Mouse (Mus musculus) urinary bladder, postnatal 36 days (tissue): ENCODE measurements around the gene Ptprcap.
"Not testable (repeated sequence)": the region's sequence is repeated elsewhere in the genome, so short reads cannot be mapped to it uniquely, and the experiment has no call there.

Experiments
- DNase-seq, 2 experiments: peaks; one replicate each; pipeline ENCODE4 v3.0.0; 2022; ENCODE audit warnings: low spot score in 2 of 2, mixed read lengths in 1 of 2

Gene Ptprcap

DNA sequence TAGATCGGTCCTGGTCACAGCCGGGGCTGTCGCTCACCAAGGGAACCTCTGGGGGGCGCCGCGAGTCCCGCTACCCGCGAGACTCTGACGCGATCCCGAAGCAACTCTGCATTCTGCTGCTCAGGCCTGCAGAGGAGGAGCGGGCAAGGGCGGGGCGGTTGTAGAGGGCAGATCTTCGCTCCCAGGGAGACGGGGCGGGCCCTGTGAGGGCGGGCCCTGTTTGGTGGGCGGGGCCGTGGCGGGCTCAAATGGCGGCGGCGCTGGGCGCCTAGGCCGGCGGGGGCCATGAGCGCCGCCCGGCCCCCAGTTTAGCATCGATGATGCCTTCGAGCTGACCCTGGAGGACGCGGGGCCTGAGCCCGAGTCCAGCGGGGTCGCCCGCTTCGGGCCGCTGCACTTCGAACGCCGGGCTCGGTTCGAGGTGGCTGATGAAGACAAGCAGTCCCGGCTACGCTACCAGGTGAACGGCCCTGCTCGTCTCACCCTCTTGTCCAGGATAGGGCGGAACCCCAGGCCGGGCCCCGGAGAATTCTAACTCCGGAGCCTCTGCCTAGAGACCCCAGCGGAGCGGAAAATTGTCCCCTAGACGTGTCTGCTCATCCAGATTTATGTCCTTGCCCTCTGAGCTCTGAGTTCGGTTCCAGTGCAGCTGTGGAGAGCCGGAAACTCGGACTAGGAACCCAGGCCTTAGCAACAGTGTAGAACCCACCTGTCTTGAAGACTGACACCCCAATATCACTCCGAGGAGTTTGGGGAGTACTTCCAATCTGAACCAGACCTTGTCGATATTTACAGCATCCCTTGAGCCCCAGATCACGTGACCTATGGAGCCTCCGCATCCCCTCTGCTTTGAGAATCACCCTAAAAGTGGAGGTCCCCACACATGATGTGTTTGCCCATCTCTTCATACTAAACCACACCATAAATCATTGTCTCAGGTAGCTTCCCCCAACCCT is 27.4 kb upstream of the Ptprcap start, which contains the start of gene Aip:
Gene Aip (minus strand): TSS at position 118 of the 956 bp plus-strand sequence.
- DNase-seq: peak; percentile 96 to 99

- peak; percentile 62 to 65 for DNase-seq
Measured at GRCm38 (mm10) chr19:4126759-4127495, 26.5 kb upstream of the Ptprcap start.

DNA sequence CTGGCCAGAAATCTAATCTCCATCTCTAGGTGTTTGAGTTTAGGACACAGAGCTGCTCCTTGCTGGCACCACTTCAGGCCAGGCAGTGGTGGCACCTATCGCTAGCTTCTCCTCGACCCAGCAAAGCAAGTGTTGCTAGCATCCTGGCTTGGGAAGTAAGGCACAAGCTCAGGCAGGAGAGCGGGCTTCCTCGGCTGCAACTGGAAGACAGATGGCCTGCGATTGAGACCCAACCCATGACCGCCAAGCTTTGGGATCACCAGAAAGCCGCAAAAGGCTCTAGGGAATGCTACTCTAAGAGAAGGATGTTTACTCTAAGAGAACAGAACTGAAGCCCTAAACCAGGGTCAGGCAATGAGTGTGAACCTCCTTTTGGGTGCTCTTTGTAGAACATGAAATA is 23.9 kb upstream of the Ptprcap start:
- no peak for DNase-seq

- no peak for DNase-seq
Measured at GRCm38 (mm10) chr19:4130106-4130505, 23.3 kb upstream of the Ptprcap start.

DNA sequence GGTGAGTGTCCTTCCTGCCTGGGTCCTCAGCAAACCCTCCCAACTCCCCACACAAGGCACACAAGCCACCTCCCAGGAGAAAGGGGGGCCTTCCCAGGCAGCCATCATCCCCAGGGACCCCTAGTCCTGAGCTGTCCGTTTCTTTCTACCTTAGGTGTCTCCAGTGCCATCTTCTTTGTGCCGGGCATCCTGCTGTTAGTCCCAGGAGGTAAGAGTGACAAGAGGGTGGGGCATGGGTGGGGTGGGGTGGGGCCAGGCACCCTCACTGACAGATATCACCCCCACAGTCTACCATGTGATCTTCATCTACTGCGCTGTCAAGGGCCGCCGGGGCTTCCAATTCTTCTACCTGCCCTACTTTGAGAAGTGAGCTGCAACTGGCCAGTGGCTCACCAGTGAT is 22.3 kb upstream of the Ptprcap start:
- DNase-seq: no peak

DNA sequence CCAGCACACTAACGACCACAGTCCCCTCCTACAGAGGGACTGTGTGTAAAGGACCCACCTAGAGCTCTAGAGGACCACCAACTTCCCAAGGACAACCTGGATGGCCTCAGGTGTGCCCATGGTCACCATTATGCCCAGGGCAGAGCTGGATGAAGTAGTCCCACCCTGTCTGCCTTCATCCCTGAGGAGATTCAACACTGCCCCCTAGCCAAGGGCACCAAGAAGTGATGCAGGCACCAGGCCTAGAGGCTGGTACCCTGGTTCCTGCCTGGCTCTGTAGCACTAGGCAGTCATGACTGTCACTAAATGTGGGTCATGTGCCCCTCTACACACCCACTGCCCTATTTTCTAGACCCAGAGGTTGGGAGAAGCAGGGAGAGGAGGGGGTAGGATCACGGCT is 21.6 kb upstream of the Ptprcap start:
- DNase-seq: no peak

- no peak for DNase-seq
Measured at GRCm38 (mm10) chr19:4134354-4134753, 19.1 kb upstream of the Ptprcap start.

GRCm38 (mm10) chr19:4135229-4135962 is 18.0 kb upstream of the Ptprcap start:
- not testable (repeated sequence) for DNase-seq

GRCm38 (mm10) chr19:4135963-4136345 is 17.4 kb upstream of the Ptprcap start:
- not testable (repeated sequence) for DNase-seq

- DNase-seq: no peak
Measured at GRCm38 (mm10) chr19:4136463-4136862, 16.9 kb upstream of the Ptprcap start.

DNA sequence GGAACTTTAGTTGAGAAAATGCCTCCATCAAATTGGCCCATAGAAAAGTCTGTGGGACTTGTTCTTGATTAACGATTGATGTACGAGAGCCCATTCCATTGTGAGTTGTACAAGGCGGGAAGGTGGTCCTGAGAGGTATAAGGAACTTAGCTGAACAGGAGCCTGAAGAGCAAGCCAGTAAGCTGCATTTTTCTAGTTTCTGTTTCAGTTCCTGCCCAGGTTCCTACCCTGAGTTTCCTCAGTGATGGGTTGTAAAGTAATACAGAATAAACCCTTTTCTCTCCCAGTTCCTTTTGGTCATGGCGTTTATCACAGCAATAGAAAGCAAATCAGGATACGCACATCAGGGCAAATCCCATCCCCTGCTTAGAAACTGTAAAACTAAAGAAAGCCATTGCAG is 15.5 kb upstream of the Ptprcap start:
- no peak for DNase-seq

DNA sequence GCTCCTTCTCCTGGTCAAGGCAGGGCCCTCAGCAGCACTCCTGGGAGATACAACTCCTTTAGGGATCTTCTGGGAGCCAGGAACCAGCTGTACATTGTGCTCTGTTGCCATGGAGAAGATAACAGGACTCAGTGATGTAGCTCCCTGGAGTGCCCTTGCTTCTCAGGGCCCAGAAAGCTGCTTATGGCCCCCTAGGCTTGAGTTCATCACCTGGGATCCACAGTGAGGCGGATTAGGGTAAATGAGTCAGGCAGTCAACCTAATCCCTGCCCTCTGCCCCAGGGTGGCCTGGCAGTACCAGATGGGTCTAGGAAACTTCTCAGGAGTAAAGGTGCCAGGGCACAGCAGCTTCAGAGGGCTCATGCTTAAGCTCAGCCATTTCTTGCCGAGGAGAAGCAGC is 14.0 kb upstream of the Ptprcap start, which contains the start of gene Gpr152:
Gene Gpr152 (plus strand): TSS at position 342 of the 400 bp plus-strand sequence.
- no peak for DNase-seq

- no peak for DNase-seq
Measured at GRCm38 (mm10) chr19:4140147-4140546, 13.3 kb upstream of the Ptprcap start.

GRCm38 (mm10) chr19:4142416-4143173 is 10.8 kb upstream of the Ptprcap start:
- DNase-seq: peak in 1 of 2 experiments; percentile 43

- DNase-seq: no peak
Measured at GRCm38 (mm10) chr19:4143759-4144268, 9.6 kb upstream of the Ptprcap start, which contains the start of gene Cabp4. TSS of gene Cabp4 (minus strand) at chr19:4144033.

DNA sequence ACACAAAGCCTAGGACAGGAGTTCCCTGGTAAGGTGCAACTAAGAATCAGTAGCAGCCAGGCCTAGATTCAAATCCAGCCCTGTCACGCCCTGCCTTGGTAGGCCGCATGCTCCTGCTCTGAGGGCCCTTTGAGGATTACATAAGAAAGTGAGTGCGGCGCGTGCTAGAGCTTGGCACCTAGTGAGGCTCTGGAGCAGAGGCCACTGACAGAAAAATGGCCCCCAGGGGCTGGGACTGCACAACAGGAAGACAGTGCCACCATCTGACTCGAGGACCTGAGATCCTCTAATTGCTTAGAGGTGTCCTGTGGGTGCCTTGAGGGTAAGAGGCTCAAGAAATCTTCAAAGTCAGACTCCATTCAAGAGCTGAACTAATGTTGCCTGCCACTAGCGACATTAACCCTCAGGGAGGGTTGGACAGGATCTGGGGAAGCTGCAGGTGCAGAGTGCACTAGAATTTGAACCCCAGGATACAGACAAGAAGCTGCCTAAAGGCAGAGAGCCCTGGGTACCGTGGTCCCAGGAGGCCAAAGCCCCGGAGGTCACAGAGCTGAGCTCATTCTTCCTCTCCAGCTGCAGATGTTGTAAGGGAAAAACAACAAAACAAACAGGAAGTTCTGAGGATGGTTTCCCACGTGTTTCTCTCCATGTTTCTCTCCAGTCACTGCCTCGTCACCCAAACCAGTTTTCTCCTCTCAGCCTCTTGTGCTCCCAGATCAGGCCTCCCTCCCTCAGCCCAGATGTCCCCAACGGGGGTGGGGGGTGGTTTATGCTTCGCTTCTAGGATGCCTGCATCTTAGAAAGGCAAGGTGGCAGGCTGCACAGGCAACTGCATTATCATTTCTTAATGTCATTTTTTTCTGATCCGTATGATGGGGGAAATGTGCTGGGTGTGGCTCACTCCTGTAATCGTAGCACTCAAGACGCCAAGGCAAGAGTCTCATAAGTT is 8.6 kb upstream of the Ptprcap start:
- peak in 1 of 2 experiments; percentile 54 for DNase-seq

- DNase-seq: no peak
Measured at GRCm38 (mm10) chr19:4145936-4146335, 7.5 kb upstream of the Ptprcap start.

DNA sequence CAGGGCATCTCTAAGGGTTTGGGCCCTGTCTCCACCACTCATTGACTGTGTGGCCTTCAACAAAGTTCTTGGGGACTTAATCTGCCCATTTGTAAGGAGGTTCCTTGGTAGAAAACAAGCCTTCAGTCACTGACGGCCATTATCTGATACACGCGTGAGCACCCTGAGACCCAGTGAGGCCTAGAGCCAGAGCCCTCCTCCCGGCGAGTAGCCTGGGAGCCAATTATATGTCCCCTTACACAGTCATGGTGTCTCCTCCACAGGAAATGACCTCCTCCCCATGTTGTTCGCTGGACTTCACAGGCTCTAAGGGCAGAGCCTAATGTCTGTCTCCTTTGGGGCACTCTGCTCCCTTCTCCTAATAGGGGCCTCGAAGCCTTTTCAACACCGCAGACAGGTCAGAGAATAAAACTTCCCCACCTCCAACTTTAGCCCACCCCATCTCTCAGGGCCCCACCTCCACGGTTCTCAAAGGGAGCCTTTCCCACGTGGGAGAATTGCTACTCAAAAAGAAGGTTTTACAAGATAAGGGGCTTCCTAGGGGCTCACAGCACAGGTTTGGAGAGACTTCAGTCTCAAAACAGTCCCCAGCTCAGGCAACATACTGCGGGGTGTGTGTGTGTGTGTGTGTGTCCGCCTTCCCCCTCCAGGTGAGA is 6.9 kb upstream of the Ptprcap start:
- no peak for DNase-seq

DNA sequence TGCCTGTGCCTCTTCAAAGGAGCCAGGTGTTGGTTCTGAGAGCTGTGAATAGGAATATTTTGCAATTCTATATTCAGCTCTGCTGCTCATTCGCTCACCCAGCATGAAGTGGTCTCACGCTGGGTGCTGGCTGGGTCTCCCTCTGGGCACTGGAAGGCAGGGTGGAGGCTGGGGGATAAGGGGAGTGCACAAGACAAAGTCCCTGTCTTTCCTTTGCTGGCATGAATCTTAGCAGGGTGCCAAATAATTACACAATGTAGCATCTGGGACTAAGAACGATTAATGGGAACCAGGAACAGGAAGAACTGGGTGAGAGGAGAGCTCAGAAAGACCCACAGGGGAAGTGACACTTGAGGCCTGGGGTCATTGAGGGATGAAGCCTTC is 6.4 kb upstream of the Ptprcap start:
- no peak for DNase-seq
